Mouse (Mus musculus) stomach, postnatal 0 days (tissue): ENCODE data around the gene Sgip1. TPM values are rescaled to one million over a fixed set of nuclear protein-coding genes. Genes with fewer than 3 reads are reported as not detected.

Source experiments
- ATAC-seq: fragments of 200-750 bp; cut with Nextera tagmentation; 2 replicates; pipeline ENCODE4 v1.8.0; 2017; ENCODE audit not compliant: low FRiP score, low TSS enrichment
- DNase-seq: peaks from one replicate; pipeline ENCODE4 v3.0.0-alpha.2; 2016; ENCODE audit warnings: low spot score
- H3K27ac ChIP-seq: fragments of 300-500 bp; sonication (generic); replicated peaks from 2 replicates; pipeline ENCODE4 v1.5.1; 2014; ENCODE audit warnings: mild to moderate bottlenecking, control low read depth
- H3K27me3 ChIP-seq: fragments of 300-500 bp; sonication (generic); 2 replicates; pipeline ENCODE4 v1.6.1; 2014; ENCODE audit warnings: low read length; ENCODE audit not compliant: control insufficient read depth, insufficient read depth
- H3K36me3 ChIP-seq: fragments of 300-500 bp; sonication (generic); 2 replicates; pipeline ENCODE4 v1.6.1; 2014; ENCODE audit warnings: low read length, mixed read lengths; ENCODE audit not compliant: control insufficient read depth, insufficient read depth
- H3K4me1 ChIP-seq: fragments of 300-500 bp; sonication (generic); replicated peaks from 2 replicates; pipeline ENCODE4 v1.6.1; 2014; ENCODE audit warnings: antibody characterized with exemption; ENCODE audit not compliant: control insufficient read depth, insufficient read depth
- H3K4me2 ChIP-seq: fragments of 300-500 bp; sonication (generic); replicated peaks from 2 replicates; pipeline ENCODE4 v1.6.1; 2014; ENCODE audit warnings: low read depth, mild to moderate bottlenecking, control low read depth, moderate library complexity
- H3K4me3 ChIP-seq: fragments of 300-500 bp; sonication (generic); 2 replicates; pipeline ENCODE4 v1.5.1; 2014; ENCODE audit warnings: low read depth, low read length, control low read depth
- H3K9ac ChIP-seq: fragments of 300-500 bp; sonication (generic); 2 replicates; pipeline ENCODE4 v1.6.1; 2014; ENCODE audit warnings: mild to moderate bottlenecking, low read length, control low read depth, mixed read lengths
- H3K9me3 ChIP-seq: fragments of 300-500 bp; sonication (generic); 2 replicates; pipeline ENCODE4 v1.6.1; 2016; ENCODE audit warnings: low read length; ENCODE audit not compliant: control insufficient read depth
- CTCF ChIP-seq: IDR thresholded peaks from 2 replicates; pipeline ENCODE4 v1.5.1; 2016; ENCODE audit warnings: antibody characterized with exemption, low read depth, mild to moderate bottlenecking, moderate library complexity
- EP300 ChIP-seq: optimal IDR thresholded peaks from 2 replicates; pipeline ENCODE3; 2016; ENCODE audit warnings: antibody characterized with exemption
- WGBS: fragments of 180-500 bp; shearing (Covaris S2); extraction: QIAGEN DNeasy Blood & Tissue Kit; methylation state at CpG from one replicate; pipeline ENCODE4 v1.1.7; 2014; 5-methylcytosine and 5-hydroxymethylcytosine counted together
- polyA plus RNA-seq: library from polyadenylated mRNA; unstranded; fragments of >200 nt; fragmentation: Nextera tagmentation; extraction: Ambion mirVana; gene quantifications from 2 replicates; pipeline ENCODE4 v1.2.1, GENCODE M21; 2015

The Sgip1 gene
- polyA plus RNA-seq, 1 experiment from 2014 or later, result 2.4 TPM

DNA sequence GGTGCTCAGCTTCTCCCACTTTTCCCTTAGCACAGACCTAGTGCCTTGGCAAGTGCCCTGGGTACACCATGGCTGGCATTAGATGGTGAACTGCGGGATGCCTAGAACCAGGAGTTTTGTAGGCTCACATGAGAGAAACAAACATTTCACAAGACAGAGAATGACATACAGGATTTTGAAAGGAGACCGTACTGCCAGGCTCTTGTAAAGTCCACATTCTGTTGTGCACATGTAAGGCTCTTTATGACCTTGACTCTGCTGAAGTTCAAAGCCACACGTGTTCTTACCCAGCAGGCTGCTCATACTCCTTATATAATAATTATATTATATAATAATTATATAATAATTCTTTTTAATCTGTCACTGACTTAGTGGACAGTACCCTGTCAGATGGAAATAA, 65.9 kb downstream of the Sgip1 start:
- no peaks in the 10 kb centered on the region for H3K4me1 ChIP-seq
- H3K4me3 ChIP-seq, result no peak overlapping the region
- H3K27ac ChIP-seq, result no peak overlapping the region
- no peak overlapping the region for H3K9ac ChIP-seq
- no peaks in the 10 kb centered on the region for H3K9me3 ChIP-seq
- WGBS, result 81% methylated on average over 3 of the region's 3 CpGs
- no peaks in the 10 kb centered on the region for H3K27me3 ChIP-seq
- ATAC-seq (no peak), DNase-seq (no peak)
- TF ChIP-seq EP300, result no peak
- no peak for TF ChIP-seq CTCF
- H3K4me2 ChIP-seq, result no peak overlapping the region
- H3K36me3 ChIP-seq, result no peaks in the 10 kb centered on the region

DNA sequence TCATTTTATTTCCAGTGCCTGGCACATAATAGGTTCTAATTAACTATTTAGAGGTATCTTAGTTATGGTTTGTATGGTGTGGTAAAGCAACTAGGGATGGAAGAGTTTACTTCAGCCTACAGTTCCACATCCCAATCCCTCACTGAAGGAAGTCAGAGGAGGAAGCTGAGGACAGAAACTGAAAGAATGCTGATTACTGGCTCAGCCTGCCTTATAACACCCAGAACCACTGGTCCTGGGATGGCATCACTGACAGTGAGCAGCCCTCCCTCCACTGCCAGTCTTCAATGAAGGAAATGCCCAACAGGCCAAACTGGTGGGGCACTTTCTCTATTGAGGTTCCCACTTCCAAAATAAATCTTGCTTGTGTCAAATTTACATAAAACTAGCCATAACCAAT, 67.2 kb downstream of the Sgip1 start:
- H3K27ac ChIP-seq, result no peak overlapping the region
- H3K27me3 ChIP-seq, result no peaks in the 10 kb centered on the region
- H3K4me3 ChIP-seq, result no peak overlapping the region
- H3K4me2 ChIP-seq, result no peak overlapping the region
- DNase-seq (no peak), ATAC-seq (no peak)
- H3K4me1 ChIP-seq, result no peaks in the 10 kb centered on the region
- no peaks in the 10 kb centered on the region for H3K36me3 ChIP-seq
- H3K9me3 ChIP-seq, result no peaks in the 10 kb centered on the region
- TF ChIP-seq CTCF, result no peak
- TF ChIP-seq EP300, result no peak
- no peak overlapping the region for H3K9ac ChIP-seq

DNA sequence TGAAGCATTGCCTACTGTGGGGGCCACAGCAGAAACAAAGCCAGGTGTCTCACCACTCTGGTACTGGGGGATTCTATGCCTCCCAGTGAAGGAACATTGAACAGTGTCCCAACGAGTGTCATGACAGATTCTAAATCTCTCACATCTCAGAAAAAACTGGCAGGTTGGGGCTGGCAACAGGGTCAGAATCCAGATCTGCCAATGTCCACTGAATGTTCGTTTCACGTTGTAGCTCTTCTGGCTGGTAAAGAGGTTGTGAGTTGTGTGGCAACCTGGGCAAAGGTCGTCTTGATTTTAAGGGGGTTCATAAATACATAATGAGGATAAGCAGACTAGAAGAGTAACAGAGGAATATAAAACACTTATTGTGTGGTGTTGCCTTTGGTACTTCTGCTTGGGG, 68.2 kb downstream of the Sgip1 start:
- WGBS, result 77% methylated on average over 4 of the region's 4 CpGs
- Histone ChIP-seq H3K4me3 (no peak overlapping the region), H3K9ac (no peak overlapping the region), H3K9me3 (no peaks in the 10 kb centered on the region), H3K4me2 (no peak overlapping the region), H3K4me1 (no peaks in the 10 kb centered on the region), H3K36me3 (no peaks in the 10 kb centered on the region), H3K27ac (no peak overlapping the region), H3K27me3 (no peaks in the 10 kb centered on the region)
- TF ChIP-seq EP300 (no peak), CTCF (no peak)
- DNase-seq (no peak), ATAC-seq (no peak)

DNA sequence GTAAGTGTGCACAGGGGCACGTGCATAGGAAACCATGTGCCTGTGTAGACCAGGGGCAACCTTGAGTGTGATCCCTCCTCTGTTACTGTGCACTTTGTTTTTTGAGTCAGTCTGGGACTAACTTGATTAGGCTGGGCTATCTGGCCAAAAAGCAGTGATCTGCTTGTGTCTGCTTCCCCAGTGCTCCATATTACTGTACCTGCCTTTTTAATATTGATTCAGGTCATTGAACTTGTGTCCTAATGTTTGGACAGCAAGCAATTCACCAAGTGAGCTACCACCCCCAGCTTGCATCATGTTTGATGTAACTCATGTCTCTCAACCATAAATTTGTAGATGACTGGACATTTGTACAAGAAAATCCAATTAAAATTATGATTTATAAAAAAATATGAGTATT, 69.2 kb downstream of the Sgip1 start:
- no peak overlapping the region for H3K4me2 ChIP-seq
- no peak for DNase-seq
- H3K27me3 ChIP-seq, result no peaks in the 10 kb centered on the region
- no peak overlapping the region for H3K27ac ChIP-seq
- H3K4me1 ChIP-seq, result no peaks in the 10 kb centered on the region
- TF ChIP-seq EP300 (no peak), CTCF (no peak)
- H3K4me3 ChIP-seq, result no peak overlapping the region
- WGBS, result 79% methylated on average over 1 of the region's 1 CpGs
- ATAC-seq, result no peak
- no peak overlapping the region for H3K9ac ChIP-seq
- H3K36me3 ChIP-seq, result no peaks in the 10 kb centered on the region
- no peaks in the 10 kb centered on the region for H3K9me3 ChIP-seq

DNA sequence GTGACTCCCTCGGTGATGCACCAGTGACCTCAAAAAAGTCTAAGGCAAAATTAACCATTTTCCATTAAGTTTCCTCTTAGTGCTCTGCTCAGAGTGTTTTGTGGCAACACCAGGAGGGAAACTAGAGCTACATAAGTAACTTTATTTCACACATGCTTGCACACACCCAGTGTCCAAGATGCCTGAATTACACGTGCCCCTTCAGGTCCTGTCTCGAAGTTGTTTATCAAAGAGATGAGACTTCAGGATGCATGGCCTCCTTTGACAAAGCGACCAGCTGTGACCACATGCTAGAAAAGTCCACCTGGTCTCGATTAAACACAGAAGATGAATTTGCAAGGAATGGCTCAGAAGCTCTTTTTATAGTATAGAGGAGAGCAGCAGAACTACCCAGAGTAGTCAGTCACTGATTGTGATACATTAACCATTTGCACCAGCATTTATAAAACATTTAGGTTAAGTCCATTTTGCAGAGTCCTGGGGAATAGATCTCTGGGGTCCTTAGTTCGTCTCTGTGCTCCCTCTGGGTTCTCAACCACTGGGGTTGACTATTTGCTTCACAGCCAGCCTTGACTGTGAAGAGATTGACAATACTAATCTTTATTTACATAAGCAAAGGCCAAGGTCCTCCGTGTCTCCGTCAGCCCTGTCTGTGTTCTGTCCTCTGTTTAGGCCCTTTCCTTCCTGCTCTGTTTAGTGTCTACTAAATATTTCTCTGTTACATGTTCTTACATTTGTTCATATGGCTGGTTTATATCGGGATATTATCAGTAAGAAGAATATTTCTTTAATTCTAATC, 70.1 kb downstream of the Sgip1 start:
- Histone ChIP-seq H3K27me3 (no peaks in the 10 kb centered on the region), H3K4me1 (no peaks in the 10 kb centered on the region), H3K4me2 (no peak overlapping the region), H3K36me3 (no peaks in the 10 kb centered on the region), H3K9ac (no peak overlapping the region), H3K4me3 (no peak overlapping the region), H3K27ac (no peak overlapping the region), H3K9me3 (no peaks in the 10 kb centered on the region)
- no peak for DNase-seq
- WGBS, result 36% methylated on average over 9 of the region's 9 CpGs
- ATAC-seq, result no peak
- TF ChIP-seq EP300, result no peak
- TF ChIP-seq CTCF, result no peak

DNA sequence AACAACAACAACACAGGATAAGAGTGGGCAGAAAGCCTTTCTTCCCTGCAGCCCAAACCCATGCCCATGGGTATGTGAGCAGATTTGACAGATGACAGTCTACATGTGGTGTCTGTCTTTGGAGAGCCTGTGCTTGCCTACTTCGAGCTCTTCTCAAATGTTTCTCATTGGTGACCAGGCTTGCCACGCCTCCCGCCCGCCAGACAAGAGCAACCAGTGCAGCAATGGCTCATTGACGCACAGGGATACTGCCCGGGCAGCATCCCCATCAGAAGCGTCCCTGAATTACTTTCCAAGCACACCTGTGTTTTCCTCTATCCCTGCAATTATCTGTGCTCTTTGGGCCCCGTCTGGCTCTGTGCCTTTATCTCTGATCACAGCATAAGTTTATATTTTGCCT, 72.2 kb downstream of the Sgip1 start:
- no peaks in the 10 kb centered on the region for H3K27me3 ChIP-seq
- H3K36me3 ChIP-seq, result no peaks in the 10 kb centered on the region
- no peak for TF ChIP-seq CTCF
- no peak for TF ChIP-seq EP300
- H3K9me3 ChIP-seq, result no peaks in the 10 kb centered on the region
- DNase-seq, result no peak
- ATAC-seq, result no peak
- 76% methylated on average over 8 of the region's 8 CpGs for WGBS
- H3K9ac ChIP-seq, result no peak overlapping the region
- no peak overlapping the region for H3K4me2 ChIP-seq
- H3K27ac ChIP-seq, result no peak overlapping the region
- no peak overlapping the region for H3K4me3 ChIP-seq
- H3K4me1 ChIP-seq, result no peaks in the 10 kb centered on the region
